Mouse (Mus musculus): ENCODE results near the gene Rhoa. TPM values are rescaled to one million over a fixed set of nuclear protein-coding genes. Genes with fewer than 3 reads are reported as not detected.

Rhoa gene
- total and polyA plus RNA-seq, 2 experiments from 2014 or later = 167 to 332 TPM

GRCm38 (mm10) chr9:108342301-108342831 lies 36.4 kb downstream of the Rhoa start:
- DNase-seq (ENCODE audit: low spot score) (peak; percentile 17), ATAC-seq (ENCODE audit: insufficient read depth, low read depth) (no peak)
- TF ChIP-seq CTCF (IDR thresholded peaks at IDR 0.05; ENCODE audit: low read depth) (no peak), EP300 (IDR thresholded peaks at IDR 0.05; ENCODE audit: low read depth) (no peak)
- no peak overlapping the region for H3K9ac ChIP-seq (replicated peaks; ENCODE audit: low read depth, low read length)
- no peaks in the 10 kb centered on the region for H3K27me3 ChIP-seq (ENCODE audit: control insufficient read depth, insufficient read depth, low read length)
- H3K27ac ChIP-seq (ENCODE audit: low read depth) = peak overlapping the region; percentile 31
- peaks cover 21% of the 10 kb centered on the region for H3K4me1 ChIP-seq (ENCODE audit: control insufficient read depth, insufficient read depth)
- no peaks in the 10 kb centered on the region for H3K9me3 ChIP-seq (replicated peaks; ENCODE audit: control insufficient read depth, low read length)
- H3K4me2 ChIP-seq (ENCODE audit: low read depth, low read length) = no peak overlapping the region
- H3K36me3 ChIP-seq (replicated peaks; ENCODE audit: control insufficient read depth, insufficient read depth, low read length) = peaks cover 5% of the 10 kb centered on the region; the same call in 1 of the 2 replicates
- WGBS = 39% methylated on average over 5 of the region's 5 CpGs
- no peak overlapping the region for H3K4me3 ChIP-seq (ENCODE audit: low read depth, low read length)

DNA sequence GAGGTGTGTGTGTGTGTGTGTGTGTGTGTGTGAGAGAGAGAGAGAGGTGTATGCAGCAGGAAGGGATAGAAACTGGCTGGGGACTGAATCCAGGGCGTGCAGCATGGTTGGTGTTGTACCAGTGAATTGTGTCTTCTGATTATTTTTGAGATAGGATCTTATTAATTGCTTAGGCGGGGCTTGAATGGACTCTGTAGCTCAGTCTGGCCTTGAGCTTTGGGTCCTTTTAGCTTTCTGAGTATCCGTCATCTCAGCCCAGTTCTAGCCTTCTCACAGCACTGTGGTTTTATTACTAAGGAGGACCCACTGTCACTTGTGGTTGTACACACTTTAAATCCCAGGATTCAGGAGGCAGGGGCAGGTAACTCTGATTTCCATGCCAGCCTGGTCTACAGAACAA lies 37.4 kb downstream of the Rhoa start:
- H3K27ac ChIP-seq (ENCODE audit: low read depth) = no peak overlapping the region
- TF ChIP-seq EP300 (IDR thresholded peaks at IDR 0.05; ENCODE audit: low read depth) = no peak

GRCm38 (mm10) chr9:108343835-108344234 lies 37.9 kb downstream of the Rhoa start:
- 95% methylated on average over 1 of the region's 1 CpGs for WGBS
- Histone ChIP-seq H3K4me2 (ENCODE audit: low read depth, low read length) (no peak overlapping the region), H3K9me3 (replicated peaks; ENCODE audit: control insufficient read depth, low read length) (no peaks in the 10 kb centered on the region)

More for the DNA sequence above, 37.4 kb downstream of the Rhoa start:
- Histone ChIP-seq H3K4me2 (ENCODE audit: low read depth, low read length) (no peak overlapping the region), H3K4me1 (ENCODE audit: control insufficient read depth, insufficient read depth) (peaks cover 21% of the 10 kb centered on the region), H3K36me3 (replicated peaks; ENCODE audit: control insufficient read depth, insufficient read depth, low read length) (no peaks in the 10 kb centered on the region), H3K9me3 (replicated peaks; ENCODE audit: control insufficient read depth, low read length) (no peaks in the 10 kb centered on the region), H3K27me3 (ENCODE audit: control insufficient read depth, insufficient read depth, low read length) (no peaks in the 10 kb centered on the region), H3K9ac (replicated peaks; ENCODE audit: low read depth, low read length) (no peak overlapping the region), H3K4me3 (ENCODE audit: low read depth, low read length) (no peak overlapping the region)
- no peak for DNase-seq (ENCODE audit: low spot score)
- ATAC-seq (ENCODE audit: insufficient read depth, low read depth) = no peak
- WGBS = 86% methylated on average over 3 of the region's 3 CpGs

DNA sequence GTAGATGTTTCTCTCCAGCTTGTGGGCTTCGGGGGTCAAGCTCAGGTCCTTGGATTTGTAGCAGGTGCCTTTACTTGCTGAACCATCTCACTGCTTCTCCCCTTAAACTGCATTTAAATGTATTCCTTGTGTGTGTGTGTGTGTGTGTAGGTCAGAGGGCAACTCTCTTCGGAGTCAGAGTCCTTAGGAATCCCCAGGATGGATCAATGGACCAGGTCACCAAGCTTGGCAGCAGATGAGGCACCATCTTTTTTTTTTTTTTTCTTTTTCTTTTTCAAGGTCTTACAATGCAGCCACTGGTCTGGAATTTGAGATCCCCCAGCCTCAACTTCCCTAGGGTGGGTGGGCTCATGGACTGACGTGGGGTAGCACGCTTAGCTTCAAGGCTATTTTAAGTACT lies 38.5 kb downstream of the Rhoa start:
- TF ChIP-seq EP300 (IDR thresholded peaks at IDR 0.05; ENCODE audit: low read depth) = no peak
- TF ChIP-seq CTCF (IDR thresholded peaks at IDR 0.05; ENCODE audit: low read depth) = no peak
- H3K27ac ChIP-seq (ENCODE audit: low read depth) = no peak overlapping the region
- H3K4me1 ChIP-seq (ENCODE audit: control insufficient read depth, insufficient read depth) = peaks cover 30% of the 10 kb centered on the region
- H3K4me3 ChIP-seq (ENCODE audit: low read depth, low read length) = no peak overlapping the region
- H3K36me3 ChIP-seq (replicated peaks; ENCODE audit: control insufficient read depth, insufficient read depth, low read length) = no peaks in the 10 kb centered on the region
- ATAC-seq (ENCODE audit: insufficient read depth, low read depth) (no peak), DNase-seq (ENCODE audit: low spot score) (no peak)
- no peak overlapping the region for H3K4me2 ChIP-seq (ENCODE audit: low read depth, low read length)
- no peaks in the 10 kb centered on the region for H3K27me3 ChIP-seq (ENCODE audit: control insufficient read depth, insufficient read depth, low read length)
- no peak overlapping the region for H3K9ac ChIP-seq (replicated peaks; ENCODE audit: low read depth, low read length)
- no peaks in the 10 kb centered on the region for H3K9me3 ChIP-seq (replicated peaks; ENCODE audit: control insufficient read depth, low read length)
- WGBS = 83% methylated on average over 4 of the region's 4 CpGs

More at GRCm38 (mm10) chr9:108343835-108344234, 37.9 kb downstream of the Rhoa start:
- Histone ChIP-seq H3K4me1 (ENCODE audit: control insufficient read depth, insufficient read depth) (peaks cover 25% of the 10 kb centered on the region), H3K4me3 (ENCODE audit: low read depth, low read length) (no peak overlapping the region), H3K36me3 (replicated peaks; ENCODE audit: control insufficient read depth, insufficient read depth, low read length) (no peaks in the 10 kb centered on the region), H3K27me3 (ENCODE audit: control insufficient read depth, insufficient read depth, low read length) (no peaks in the 10 kb centered on the region), H3K27ac (ENCODE audit: low read depth) (no peak overlapping the region), H3K9ac (replicated peaks; ENCODE audit: low read depth, low read length) (no peak overlapping the region)
- no peak for DNase-seq (ENCODE audit: low spot score)
- no peak for ATAC-seq (ENCODE audit: insufficient read depth, low read depth)
- TF ChIP-seq EP300 (IDR thresholded peaks at IDR 0.05; ENCODE audit: low read depth) (no peak), CTCF (IDR thresholded peaks at IDR 0.05; ENCODE audit: low read depth) (no peak)

GRCm38 (mm10) chr9:108347024-108347423 lies 41.1 kb downstream of the Rhoa start:
- H3K4me2 ChIP-seq (ENCODE audit: low read depth, low read length) = peak overlapping the region; percentile 83
- no peaks in the 10 kb centered on the region for H3K9me3 ChIP-seq (replicated peaks; ENCODE audit: control insufficient read depth, low read length)
- ATAC-seq (ENCODE audit: insufficient read depth, low read depth) (no peak), DNase-seq (ENCODE audit: low spot score) (no peak)
- H3K9ac ChIP-seq (replicated peaks; ENCODE audit: low read depth, low read length) = peak overlapping the region; percentile 79
- 4% methylated on average over 11 of the region's 11 CpGs for WGBS
- H3K4me1 ChIP-seq (ENCODE audit: control insufficient read depth, insufficient read depth) = peaks cover 10% of the 10 kb centered on the region
- peak overlapping the region; percentile 83 for H3K4me3 ChIP-seq (ENCODE audit: low read depth, low read length)
- H3K27me3 ChIP-seq (ENCODE audit: control insufficient read depth, insufficient read depth, low read length) = no peaks in the 10 kb centered on the region
- H3K36me3 ChIP-seq (replicated peaks; ENCODE audit: control insufficient read depth, insufficient read depth, low read length) = peaks cover 14% of the 10 kb centered on the region
- H3K27ac ChIP-seq (ENCODE audit: low read depth) = peak overlapping the region; percentile 95
- TF ChIP-seq CTCF (IDR thresholded peaks at IDR 0.05; ENCODE audit: low read depth) (no peak), EP300 (IDR thresholded peaks at IDR 0.05; ENCODE audit: low read depth) (no peak)

All from heart, postnatal 0 days (tissue).